Mouse (Mus musculus) urinary bladder, postnatal 36 days (tissue): ENCODE measurements around the gene Plcb1.

Source experiments
- DNase-seq, 2 experiments: peaks; one replicate each; pipeline ENCODE4 v3.0.0; 2022; ENCODE audit warnings: low spot score in 2 of 2, mixed read lengths in 1 of 2

The Plcb1 gene

GRCm38 (mm10) chr2:135503998-135504354, 718.1 kb downstream of the Plcb1 start:
- no peak for DNase-seq

DNA sequence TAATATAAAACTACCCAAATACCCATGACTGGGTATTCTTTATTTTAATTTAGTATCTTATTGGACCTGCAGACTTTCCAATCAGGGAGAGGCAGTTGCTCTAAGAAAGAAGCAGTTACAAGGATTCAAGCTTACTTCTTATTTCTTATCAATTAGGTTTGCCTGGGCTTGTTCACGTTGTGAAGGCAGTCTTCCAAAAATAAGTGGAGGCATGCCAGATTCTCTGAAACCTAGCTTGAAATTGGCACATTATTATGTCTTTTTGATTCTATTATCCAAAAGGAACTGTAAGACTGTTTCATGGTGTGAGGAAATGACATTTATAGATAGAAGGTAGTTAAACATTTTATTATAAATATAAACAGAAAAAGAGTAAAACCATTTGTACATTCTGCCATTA, 721.2 kb downstream of the Plcb1 start:
- DNase-seq: no peak

DNA sequence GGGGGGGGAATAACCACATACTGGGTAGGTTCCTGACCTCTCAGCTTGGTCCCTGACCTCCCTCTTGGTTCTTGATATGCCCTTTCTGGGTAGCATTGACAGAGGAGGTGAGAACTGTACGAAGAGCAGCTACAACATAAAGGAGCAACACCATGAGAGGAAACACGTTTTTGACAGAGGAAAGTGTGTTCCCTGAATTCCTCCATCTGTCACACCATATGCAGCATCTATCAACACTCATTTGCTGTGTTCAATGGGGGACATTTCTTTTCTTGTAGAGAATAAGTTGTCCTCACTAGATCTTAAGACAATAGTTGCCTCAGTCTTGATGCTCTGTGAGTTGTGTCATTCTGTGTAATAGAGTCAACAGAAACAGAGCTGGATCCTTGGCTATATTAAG, 733.1 kb downstream of the Plcb1 start:
- no peak for DNase-seq
